Mouse (Mus musculus): ENCODE measurements around the gene Kank3. TPM values are rescaled to one million over a fixed set of nuclear protein-coding genes. Genes with fewer than 3 reads are reported as not detected.

Kank3 gene
- polyA plus RNA-seq, 1 experiment from 2014 or later = 77.8 TPM

Other genes starting within 250 kb of the Kank3 start
- gene Zfp414, start 181.4 kb upstream of the Kank3 start, polyA plus RNA-seq (2015; fragmentation: Nextera tagmentation; extraction: Ambion mirVana) = 36.6 and 40.6 TPM in 2 replicates
- gene Pram1, start 172.5 kb upstream of the Kank3 start, polyA plus RNA-seq (2015; fragmentation: Nextera tagmentation; extraction: Ambion mirVana) = 0.97 and 1.1 TPM in 2 replicates
- 325 and 344 TPM in 2 replicates for gene Hnrnpm, start 123.7 kb upstream of the Kank3 start, polyA plus RNA-seq (2015; fragmentation: Nextera tagmentation; extraction: Ambion mirVana)
- 58.8 and 60.7 TPM in 2 replicates for gene March2, start 91.8 kb upstream of the Kank3 start, polyA plus RNA-seq (2015; fragmentation: Nextera tagmentation; extraction: Ambion mirVana)
- 281 and 306 TPM in 2 replicates for gene Rab11b, start 50.0 kb upstream of the Kank3 start, polyA plus RNA-seq (2015; fragmentation: Nextera tagmentation; extraction: Ambion mirVana)
- 43.7 and 47.0 TPM in 2 replicates for gene Angptl4, start 28.7 kb upstream of the Kank3 start, polyA plus RNA-seq (2015; fragmentation: Nextera tagmentation; extraction: Ambion mirVana)
- gene Rps28, start 14.0 kb downstream of the Kank3 start, polyA plus RNA-seq (2015; fragmentation: Nextera tagmentation; extraction: Ambion mirVana) = 885 and 959 TPM in 2 replicates
- gene Ndufa7, start 14.1 kb downstream of the Kank3 start, polyA plus RNA-seq (2015; fragmentation: Nextera tagmentation; extraction: Ambion mirVana) = 425 and 461 TPM in 2 replicates
- gene Cd320, start 32.6 kb downstream of the Kank3 start, polyA plus RNA-seq (2015; fragmentation: Nextera tagmentation; extraction: Ambion mirVana) = 69.4 and 74.0 TPM in 2 replicates
- gene Gm7029, start 63.3 kb downstream of the Kank3 start, polyA plus RNA-seq (2015; fragmentation: Nextera tagmentation; extraction: Ambion mirVana) = not detected in 2 replicates
- 10.1 and 10.6 TPM in 2 replicates for gene Kifc1, start 80.1 kb downstream of the Kank3 start, polyA plus RNA-seq (2015; fragmentation: Nextera tagmentation; extraction: Ambion mirVana)
- gene Platr17, start 94.6 kb downstream of the Kank3 start, polyA plus RNA-seq (2015; fragmentation: Nextera tagmentation; extraction: Ambion mirVana) = 0.28 and 0.31 TPM in 2 replicates
- gene Daxx, start 98.9 kb downstream of the Kank3 start, polyA plus RNA-seq (2015; fragmentation: Nextera tagmentation; extraction: Ambion mirVana) = 50.8 and 54.6 TPM in 2 replicates
- gene Tapbp, start 105.4 kb downstream of the Kank3 start, polyA plus RNA-seq (2015; fragmentation: Nextera tagmentation; extraction: Ambion mirVana) = 45.3 and 52.6 TPM in 2 replicates
- gene Zbtb22, start 105.4 kb downstream of the Kank3 start, polyA plus RNA-seq (2015; fragmentation: Nextera tagmentation; extraction: Ambion mirVana) = 17.8 and 20.6 TPM in 2 replicates
- gene Rgl2, start 119.0 kb downstream of the Kank3 start, polyA plus RNA-seq (2015; fragmentation: Nextera tagmentation; extraction: Ambion mirVana) = 47.7 and 57.8 TPM in 2 replicates
- gene Pfdn6, start 129.8 kb downstream of the Kank3 start, polyA plus RNA-seq (2015; fragmentation: Nextera tagmentation; extraction: Ambion mirVana) = 137 and 153 TPM in 2 replicates
- 33.1 and 34.2 TPM in 2 replicates for gene Wdr46, start 130.1 kb downstream of the Kank3 start, polyA plus RNA-seq (2015; fragmentation: Nextera tagmentation; extraction: Ambion mirVana)
- gene B3galt4, start 141.0 kb downstream of the Kank3 start, polyA plus RNA-seq (2015; fragmentation: Nextera tagmentation; extraction: Ambion mirVana) = 3.8 and 4.3 TPM in 2 replicates
- 49.3 and 55.4 TPM in 2 replicates for gene Vps52, start 145.3 kb downstream of the Kank3 start, polyA plus RNA-seq (2015; fragmentation: Nextera tagmentation; extraction: Ambion mirVana)
- 1,650 and 1,822 TPM in 2 replicates for gene Rps18, start 145.5 kb downstream of the Kank3 start, polyA plus RNA-seq (2015; fragmentation: Nextera tagmentation; extraction: Ambion mirVana)
- 49.7 and 69.2 TPM in 2 replicates for gene H2-K1, start 189.8 kb downstream of the Kank3 start, polyA plus RNA-seq (2015; fragmentation: Nextera tagmentation; extraction: Ambion mirVana)
- 20.9 and 23.2 TPM in 2 replicates for gene Ring1, start 214.2 kb downstream of the Kank3 start, polyA plus RNA-seq (2015; fragmentation: Nextera tagmentation; extraction: Ambion mirVana)
- gene H2-Ke6, start 217.5 kb downstream of the Kank3 start, polyA plus RNA-seq (2015; fragmentation: Nextera tagmentation; extraction: Ambion mirVana) = 46.1 and 49.1 TPM in 2 replicates
- 192 and 205 TPM in 2 replicates for gene Slc39a7, start 221.2 kb downstream of the Kank3 start, polyA plus RNA-seq (2015; fragmentation: Nextera tagmentation; extraction: Ambion mirVana)
- 47.5 and 56.0 TPM in 2 replicates for gene Rxrb, start 221.3 kb downstream of the Kank3 start, polyA plus RNA-seq (2015; fragmentation: Nextera tagmentation; extraction: Ambion mirVana)
- 4.1 and 5.0 TPM in 2 replicates for gene Col11a2, start 228.9 kb downstream of the Kank3 start, polyA plus RNA-seq (2015; fragmentation: Nextera tagmentation; extraction: Ambion mirVana)

Data from lung, embryonic 15.5 days (tissue).